Mouse (Mus musculus) lung, postnatal 0 days (tissue): ENCODE measurements around the gene Psors1c2.
A peak's percentile ranks its signal among the peaks of the same experiment; 100 is the strongest.
"Not testable (repeated sequence)": the region's sequence is repeated elsewhere in the genome, so short reads cannot be mapped to it uniquely, and the experiment has no call there.

Experiments
- CTCF ChIP-seq: IDR thresholded peaks from 2 replicates; pipeline ENCODE4 v1.5.1; 2016; ENCODE audit warnings: antibody characterized with exemption, mild to moderate bottlenecking
- EP300 ChIP-seq: IDR thresholded peaks from 2 replicates; pipeline ENCODE4 v1.6.1; 2016; ENCODE audit warnings: antibody characterized with exemption, mild to moderate bottlenecking, control low read depth

DNA sequence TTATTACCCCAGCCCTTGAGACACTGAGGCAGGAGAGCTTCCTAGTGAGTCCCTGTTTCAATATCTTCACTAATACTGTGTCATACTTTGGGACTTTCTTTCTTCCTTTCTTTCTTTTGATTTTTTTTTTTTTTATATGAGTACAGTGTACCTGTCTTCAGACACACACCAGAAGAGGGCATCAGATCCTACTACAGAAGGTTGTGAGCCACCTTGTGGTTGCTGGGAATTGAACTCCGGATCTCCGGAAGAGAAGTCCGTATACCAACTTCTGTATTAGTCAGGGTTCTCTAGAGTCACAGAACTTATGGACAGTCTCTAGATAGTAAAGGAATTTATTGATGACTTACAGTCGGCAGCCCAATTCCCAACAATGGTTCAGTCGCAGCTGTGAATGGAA is 24.7 kb upstream of the Psors1c2 start:
- not testable (repeated sequence) for TF ChIP-seq EP300
- TF ChIP-seq CTCF, result 0 out of 2 replicates have a peak, but pooled peaks have one; percentile 10
